Mouse (Mus musculus) WW6 (cell line): ENCODE measurements around the gene Trex2.
A peak's percentile ranks its signal among the peaks of the same experiment; 100 is the strongest.

Experiments used
- DNase-seq: peaks from one replicate; pipeline ENCODE4 v3.0.0-alpha.2; 2013; ENCODE audit warnings: low read depth, low spot score

Gene Trex2

GRCm38 (mm10) chrX:73435252-73435651 is at the start of gene Trex2:
Gene Trex2 (minus strand): TSS chrX:73435344.
- DNase-seq, result no peak

GRCm38 (mm10) chrX:73484870-73485269 is 49.7 kb upstream of the Trex2 start:
- DNase-seq, result no peak

GRCm38 (mm10) chrX:73484076-73484475 is 48.9 kb upstream of the Trex2 start:
- DNase-seq, result no peak

GRCm38 (mm10) chrX:73483484-73483810 is 48.3 kb upstream of the Trex2 start, which contains the start of gene Bgn:
Gene Bgn (plus strand): TSS chrX:73483602.
- DNase-seq, result no peak

GRCm38 (mm10) chrX:73482643-73483483 is 47.7 kb upstream of the Trex2 start:
- no peak for DNase-seq

GRCm38 (mm10) chrX:73480334-73480733 is 45.2 kb upstream of the Trex2 start:
- no peak for DNase-seq

- no peak for DNase-seq
Observed at GRCm38 (mm10) chrX:73479656-73480055, 44.5 kb upstream of the Trex2 start.

GRCm38 (mm10) chrX:73477500-73477899 is 42.4 kb upstream of the Trex2 start:
- no peak for DNase-seq

GRCm38 (mm10) chrX:73476621-73477020 is 41.5 kb upstream of the Trex2 start:
- DNase-seq, result no peak

GRCm38 (mm10) chrX:73475658-73476256 is 40.6 kb upstream of the Trex2 start:
- no peak for DNase-seq

GRCm38 (mm10) chrX:73474340-73475165 is 39.4 kb upstream of the Trex2 start:
- no peak for DNase-seq

- no peak for DNase-seq
Observed at GRCm38 (mm10) chrX:73471764-73472163, 36.6 kb upstream of the Trex2 start.

- no peak for DNase-seq
Observed at GRCm38 (mm10) chrX:73468752-73469151, 33.6 kb upstream of the Trex2 start.

- DNase-seq, result no peak
Observed at GRCm38 (mm10) chrX:73468330-73468729, 33.2 kb upstream of the Trex2 start.

- no peak for DNase-seq
Observed at GRCm38 (mm10) chrX:73467446-73468241, 32.5 kb upstream of the Trex2 start.

- no peak for DNase-seq
Observed at GRCm38 (mm10) chrX:73465483-73466186, 30.5 kb upstream of the Trex2 start.

GRCm38 (mm10) chrX:73460792-73461191 is 25.6 kb upstream of the Trex2 start:
- no peak for DNase-seq

GRCm38 (mm10) chrX:73458877-73459392 is 23.8 kb upstream of the Trex2 start, which contains the start of gene Haus7:
Gene Haus7 (minus strand): TSS chrX:73459044.
- peak; percentile 74 for DNase-seq

GRCm38 (mm10) chrX:73451949-73452348 is 16.8 kb upstream of the Trex2 start:
- no peak for DNase-seq

- DNase-seq, result no peak
Observed at GRCm38 (mm10) chrX:73441428-73441827, 6.3 kb upstream of the Trex2 start.

- no peak for DNase-seq
Observed at GRCm38 (mm10) chrX:73432850-73433249, 2.3 kb downstream of the Trex2 start.
